Mouse (Mus musculus) testis, adult 2 months (tissue): Measurements from ENCODE around the gene Lman2l.

Experiments used
- CTCF ChIP-seq: fragments of 200-500 bp; IDR thresholded peaks from 2 replicates; pipeline ENCODE4 v1.5.1; 2012; ENCODE audit warnings: low read depth, mild to moderate bottlenecking, inconsistent platforms, low read length, moderate library complexity; ENCODE audit not compliant: control insufficient read depth, insufficient read depth, insufficient replicate concordance
- POLR2A ChIP-seq: fragments of 200-500 bp; IDR thresholded peaks from 2 replicates; pipeline ENCODE4 v1.6.1; 2012; ENCODE audit warnings: low read depth, mild to moderate bottlenecking, inconsistent platforms, low read length, moderate library complexity; ENCODE audit not compliant: control insufficient read depth

- TF ChIP-seq CTCF (no peak), POLR2A (no peak)
These were observed 11.5 kb downstream of the Lman2l start for GRCm38 (mm10) chr1:36433616-36434015.
